Mouse (Mus musculus) cerebellum, postnatal 4 days (tissue): ENCODE data around the gene Ccdc151.

Experiments used
- DNase-seq, 2 experiments: peaks; one replicate each; pipeline ENCODE4 v3.0.0; 2022; ENCODE audit warnings: low spot score in 2 of 2, mixed read lengths in 1 of 2

Gene Ccdc151

GRCm38 (mm10) chr9:22002194-22003162 lies at the start of gene Ccdc151, which contains the start of gene Prkcsh:
Gene Ccdc151, minus strand, starts transcription at chr9:22002634.
Gene Prkcsh, plus strand, starts transcription at chr9:22002806.
- peak; percentile 96 to 98 for DNase-seq

- peak; percentile 77 to 89 for DNase-seq
Measured at GRCm38 (mm10) chr9:22051958-22052254, 49.5 kb upstream of the Ccdc151 start, which contains the start of gene Elavl3. Gene Elavl3, minus strand, starts transcription at chr9:22052023.

- peak in 1 of 2 experiments; percentile 63 for DNase-seq
Measured at GRCm38 (mm10) chr9:22051161-22051957, 48.9 kb upstream of the Ccdc151 start.

GRCm38 (mm10) chr9:22050351-22050889 lies 48.0 kb upstream of the Ccdc151 start:
- DNase-seq: peak; percentile 38 to 80

GRCm38 (mm10) chr9:22049721-22050270 lies 47.4 kb upstream of the Ccdc151 start:
- DNase-seq: peak in 1 of 2 experiments; percentile 53

- DNase-seq: peak in 1 of 2 experiments; percentile 34
Measured at GRCm38 (mm10) chr9:22049315-22049714, 46.9 kb upstream of the Ccdc151 start.

- DNase-seq: no peak
Measured at GRCm38 (mm10) chr9:22047329-22047728, 44.9 kb upstream of the Ccdc151 start.

- DNase-seq: no peak
Measured at GRCm38 (mm10) chr9:22041832-22042231, 39.4 kb upstream of the Ccdc151 start.

- DNase-seq: no peak
Measured at GRCm38 (mm10) chr9:22037826-22038225, 35.4 kb upstream of the Ccdc151 start.

- DNase-seq: no peak
Measured at GRCm38 (mm10) chr9:22035300-22036044, 33.0 kb upstream of the Ccdc151 start.

- DNase-seq: no peak
Measured at GRCm38 (mm10) chr9:22030386-22030785, 28.0 kb upstream of the Ccdc151 start.

- no peak for DNase-seq
Measured at GRCm38 (mm10) chr9:22028467-22028866, 26.0 kb upstream of the Ccdc151 start.

- no peak for DNase-seq
Measured at GRCm38 (mm10) chr9:22024592-22024991, 22.2 kb upstream of the Ccdc151 start.

- DNase-seq: no peak
Measured at GRCm38 (mm10) chr9:22017208-22017825, 14.9 kb upstream of the Ccdc151 start.

- no peak for DNase-seq
Measured at GRCm38 (mm10) chr9:22016245-22016644, 13.8 kb upstream of the Ccdc151 start.

- no peak for DNase-seq
Measured at GRCm38 (mm10) chr9:22012731-22013130, 10.3 kb upstream of the Ccdc151 start.

GRCm38 (mm10) chr9:22011055-22011454 lies 8.6 kb upstream of the Ccdc151 start:
- no peak for DNase-seq

GRCm38 (mm10) chr9:22004546-22004945 lies 2.1 kb upstream of the Ccdc151 start:
- no peak for DNase-seq

- no peak for DNase-seq
Measured at GRCm38 (mm10) chr9:22003163-22003554, 725 bp upstream of the Ccdc151 start.

- no peak for DNase-seq
Measured at GRCm38 (mm10) chr9:22001633-22002032, 801 bp downstream of the Ccdc151 start.

- no peak for DNase-seq
Measured at GRCm38 (mm10) chr9:22000296-22000695, 2.1 kb downstream of the Ccdc151 start.
